Mouse (Mus musculus) CD8-positive naive resting alpha-beta T cell, adult 2 months (primary cell): ENCODE results near the gene Sp2.
A peak's percentile ranks its signal among the peaks of the same experiment; 100 is the strongest.

Experiments used
- DNase-seq, 2 experiments: peaks; one replicate each; pipeline ENCODE4 v3.0.0; 2022; ENCODE audit warnings: low read depth in 2 of 2, low spot score in 2 of 2

Sp2 gene

GRCm38 (mm10) chr11:96916044-96916884 lies 66.5 kb downstream of the Sp2 start, which contains the start of gene Cdk5rap3:
TSS of gene Cdk5rap3 (minus strand) at chr11:96916496.
- peak; percentile 98 to 100 for DNase-seq

GRCm38 (mm10) chr11:96912682-96913081 lies 70.1 kb downstream of the Sp2 start:
- peak in 1 of 2 experiments; percentile 7 for DNase-seq

- peak; percentile 57 to 73 for DNase-seq
Measured at GRCm38 (mm10) chr11:96910003-96910402, 72.8 kb downstream of the Sp2 start.

- DNase-seq = no peak
Measured at GRCm38 (mm10) chr11:96908594-96908993, 74.2 kb downstream of the Sp2 start.

- DNase-seq = no peak
Measured at GRCm38 (mm10) chr11:96906431-96907161, 76.2 kb downstream of the Sp2 start.
